Mouse (Mus musculus): ENCODE measurements around the gene Zfp607b. TPM values are rescaled to one million over a fixed set of nuclear protein-coding genes. Genes with fewer than 3 reads are reported as not detected.

The Zfp607b gene
- total RNA-seq (2023): 2.3 TPM

GRCm38 (mm10) chr7:27688815-27689612 is at the start of gene Zfp607b:
Gene Zfp607b, plus strand, starts transcription at chr7:27689340.

GRCm38 (mm10) chr7:27653681-27654437 is 35.3 kb upstream of the Zfp607b start, which contains the start of gene Ttc9b:
Gene Ttc9b, plus strand, starts transcription at chr7:27653915.

DNA sequence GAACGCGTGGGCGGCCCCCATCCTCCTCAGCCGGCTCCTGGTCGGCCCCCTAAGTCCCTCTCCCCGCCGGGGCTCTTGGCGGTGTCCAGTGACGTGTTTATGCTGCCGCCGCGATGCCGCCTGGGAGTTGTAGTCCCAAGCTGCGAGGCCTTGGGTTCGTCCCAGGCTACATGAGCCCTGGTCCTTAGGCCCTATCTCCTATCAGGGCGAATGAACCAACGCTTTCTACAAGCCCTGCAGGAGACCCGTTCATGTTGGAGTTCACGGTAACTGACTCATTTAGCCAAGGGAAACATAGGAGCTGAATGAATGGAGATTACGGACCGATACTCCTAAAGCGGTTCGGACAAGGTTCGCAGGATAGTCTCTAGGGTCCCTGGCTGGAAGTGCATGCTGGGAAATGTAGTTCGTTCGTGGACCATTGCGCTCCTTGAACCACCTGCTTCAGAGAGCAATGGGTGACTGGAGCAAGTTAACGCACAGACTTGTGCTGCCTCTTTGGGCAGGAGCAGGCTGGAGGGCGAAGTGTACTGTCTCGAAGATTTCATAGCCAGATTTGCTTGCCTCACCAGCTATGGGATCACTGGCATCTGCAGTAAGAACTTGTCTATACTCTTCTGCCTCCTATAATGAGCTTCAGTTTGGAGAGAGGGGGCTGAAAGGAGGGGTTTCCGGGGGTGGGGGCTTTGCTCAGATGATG is 14.5 kb upstream of the Zfp607b start, which contains the start of gene Map3k10:
TSS of gene Map3k10 (minus strand) at position 77 of the 700 bp plus-strand sequence.

GRCm38 (mm10) chr7:27731281-27731883 is 42.2 kb downstream of the Zfp607b start, which contains the start of gene Zfp60:
Gene Zfp60, plus strand, starts transcription at chr7:27731389.

Other genes starting within 250 kb of the Zfp607b start
- gene Sptbn4, start 241.7 kb upstream of the Zfp607b start, total RNA-seq (2023): not detected
- gene Blvrb, start 241.4 kb upstream of the Zfp607b start, total RNA-seq (2023): 14.6 TPM
- 9.4 TPM for gene Sertad3, start 215.6 kb upstream of the Zfp607b start, total RNA-seq (2023)
- gene Sertad1, start 202.4 kb upstream of the Zfp607b start, total RNA-seq (2023): 52.4 TPM
- 0.82 TPM for gene Prx, start 190.0 kb upstream of the Zfp607b start, total RNA-seq (2023)
- gene Hipk4, start 166.1 kb upstream of the Zfp607b start, total RNA-seq (2023): not detected
- 118 TPM for gene Pld3, start 136.1 kb upstream of the Zfp607b start, total RNA-seq (2023)
- 27.7 TPM for gene 2310022A10Rik, start 136.1 kb upstream of the Zfp607b start, total RNA-seq (2023)
- gene Akt2, start 97.8 kb upstream of the Zfp607b start, total RNA-seq (2023): 145 TPM
- not detected for gene Ttc9b, start 35.4 kb upstream of the Zfp607b start, total RNA-seq (2023)
- 10.8 TPM for gene Map3k10, start 14.7 kb upstream of the Zfp607b start, total RNA-seq (2023)
- gene Zfp60, start 42.0 kb downstream of the Zfp607b start, total RNA-seq (2023): 8.2 TPM
- 8.1 TPM for gene Zfp626, start 117.9 kb downstream of the Zfp607b start, total RNA-seq (2023)
- gene Zfp59, start 149.3 kb downstream of the Zfp607b start, total RNA-seq (2023): 3.0 TPM
- 16.6 TPM for gene Zfp607a, start 168.2 kb downstream of the Zfp607b start, total RNA-seq (2023)
- gene Zfp974, start 240.1 kb downstream of the Zfp607b start, total RNA-seq (2023): 5.7 TPM

Data from CD4-positive naive resting alpha-beta T cell, adult 76 days (primary cell).